Mouse (Mus musculus) stomach, postnatal 0 days (tissue): ENCODE measurements at regions not wholly inside any gene's neighbourhood (a gene's known extent, or its start where the extent isn't known, plus 50 kb on each side); places are given as distances from the start of the nearest gene placed in this dataset.

ENCODE experiments used
- CTCF ChIP-seq: IDR thresholded peaks from 2 replicates; pipeline ENCODE4 v1.5.1; 2016; ENCODE audit warnings: antibody characterized with exemption, low read depth, mild to moderate bottlenecking, moderate library complexity
- EP300 ChIP-seq: optimal IDR thresholded peaks from 2 replicates; pipeline ENCODE3; 2016; ENCODE audit warnings: antibody characterized with exemption

DNA sequence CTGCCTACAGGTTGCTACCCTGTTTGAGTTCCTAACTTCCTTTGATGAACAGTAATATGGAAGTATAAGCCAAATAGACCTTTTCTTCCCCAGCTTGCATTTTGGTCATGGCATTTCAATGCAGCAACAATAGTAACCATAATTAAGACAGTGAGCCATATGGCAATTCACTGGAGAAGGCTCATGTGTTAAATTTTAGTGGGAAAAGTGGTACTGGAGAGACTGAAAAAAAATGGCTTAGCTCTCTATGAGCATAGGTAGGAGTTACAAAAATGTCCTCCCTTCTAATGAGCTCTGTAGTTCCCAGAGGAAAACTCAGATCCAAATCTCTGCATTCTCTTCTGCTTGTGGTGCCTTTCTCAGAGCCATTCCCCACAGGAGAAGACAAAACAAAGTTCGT is 70.1 kb upstream of the Pcsk5 start:
- no peak for TF ChIP-seq CTCF
- no peak for TF ChIP-seq EP300
